Mouse (Mus musculus): ENCODE measurements at regions not wholly inside any gene's neighbourhood (a gene's known extent, or its start where the extent isn't known, plus 50 kb on each side); places are given as distances from the start of the nearest gene placed in this dataset.

- 12% methylated on average over 29 of the region's 29 CpGs for WGBS
- no peaks in the 10 kb centered on the region for H3K9me3 ChIP-seq (ENCODE audit: control insufficient read depth, low read length)
- peak overlapping the region; percentile 29 for H3K4me3 ChIP-seq (ENCODE audit: low read length)
- ATAC-seq (ENCODE audit: low FRiP score, low TSS enrichment), result peak; percentile 84
- peak overlapping the region; percentile 25; the same call in 1 of the 2 replicates for H3K9ac ChIP-seq (ENCODE audit: low read depth, low read length)
- no peak overlapping the region; the same call in 1 of the 2 replicates for H3K27ac ChIP-seq (ENCODE audit: low read depth, low read length)
- H3K4me1 ChIP-seq (ENCODE audit: control insufficient read depth, insufficient read depth, low read length), result peaks cover 29% of the 10 kb centered on the region
- H3K27me3 ChIP-seq (ENCODE audit: control insufficient read depth, insufficient read depth, low read length), result no peaks in the 10 kb centered on the region
- H3K4me2 ChIP-seq (replicated peaks; ENCODE audit: low read depth, low read length), result peak overlapping the region; percentile 51
- no peaks in the 10 kb centered on the region for H3K36me3 ChIP-seq (ENCODE audit: control insufficient read depth, insufficient read depth, low read length)
Measured at GRCm38 (mm10) chr17:87530162-87530817, 83.6 kb upstream of the Calm2 start.

- peak overlapping the region; percentile 13; the same call in 1 of the 2 replicates for H3K9ac ChIP-seq (ENCODE audit: low read depth, low read length)
- H3K36me3 ChIP-seq (ENCODE audit: control insufficient read depth, insufficient read depth, low read length), result no peaks in the 10 kb centered on the region
- no peak for ATAC-seq (ENCODE audit: low FRiP score, low TSS enrichment)
- H3K27ac ChIP-seq (ENCODE audit: low read depth, low read length), result no peak overlapping the region
- peak overlapping the region; percentile 29 for H3K4me3 ChIP-seq (ENCODE audit: low read length)
- H3K27me3 ChIP-seq (ENCODE audit: control insufficient read depth, insufficient read depth, low read length), result no peaks in the 10 kb centered on the region
- no peaks in the 10 kb centered on the region for H3K9me3 ChIP-seq (ENCODE audit: control insufficient read depth, low read length)
- peak overlapping the region; percentile 51 for H3K4me2 ChIP-seq (replicated peaks; ENCODE audit: low read depth, low read length)
- WGBS, result 3% methylated on average over 17 of the region's 17 CpGs
- H3K4me1 ChIP-seq (ENCODE audit: control insufficient read depth, insufficient read depth, low read length), result peaks cover 29% of the 10 kb centered on the region
Measured at GRCm38 (mm10) chr17:87530818-87531410, 84.2 kb upstream of the Calm2 start.

GRCm38 (mm10) chr17:87531411-87532157 is 84.8 kb upstream of the Calm2 start:
- no peaks in the 10 kb centered on the region for H3K9me3 ChIP-seq (ENCODE audit: control insufficient read depth, low read length)
- H3K4me2 ChIP-seq (replicated peaks; ENCODE audit: low read depth, low read length), result peak overlapping the region; percentile 51
- 0 out of 2 replicates have a peak overlapping the region, but pooled peaks have one; percentile 13 for H3K9ac ChIP-seq (ENCODE audit: low read depth, low read length)
- no peaks in the 10 kb centered on the region for H3K27me3 ChIP-seq (ENCODE audit: control insufficient read depth, insufficient read depth, low read length)
- peak overlapping the region; percentile 29; the same call in 1 of the 2 replicates for H3K4me3 ChIP-seq (ENCODE audit: low read length)
- WGBS, result 4% methylated on average over 20 of the region's 21 CpGs
- H3K27ac ChIP-seq (ENCODE audit: low read depth, low read length), result no peak overlapping the region; the same call in 1 of the 2 replicates
- H3K36me3 ChIP-seq (ENCODE audit: control insufficient read depth, insufficient read depth, low read length), result no peaks in the 10 kb centered on the region
- H3K4me1 ChIP-seq (ENCODE audit: control insufficient read depth, insufficient read depth, low read length), result peaks cover 29% of the 10 kb centered on the region
- ATAC-seq (ENCODE audit: low FRiP score, low TSS enrichment), result no peak

GRCm38 (mm10) chr17:87532158-87532545 is 85.4 kb upstream of the Calm2 start:
- no peak for ATAC-seq (ENCODE audit: low FRiP score, low TSS enrichment)
- peaks cover 29% of the 10 kb centered on the region for H3K4me1 ChIP-seq (ENCODE audit: control insufficient read depth, insufficient read depth, low read length)
- H3K4me2 ChIP-seq (replicated peaks; ENCODE audit: low read depth, low read length), result peak overlapping the region; percentile 51
- H3K9me3 ChIP-seq (ENCODE audit: control insufficient read depth, low read length), result no peaks in the 10 kb centered on the region
- H3K27ac ChIP-seq (ENCODE audit: low read depth, low read length), result peak overlapping the region; percentile 2; the same call in 1 of the 2 replicates
- no peaks in the 10 kb centered on the region for H3K36me3 ChIP-seq (ENCODE audit: control insufficient read depth, insufficient read depth, low read length)
- H3K4me3 ChIP-seq (ENCODE audit: low read length), result peak overlapping the region; percentile 17; the same call in 1 of the 2 replicates
- H3K9ac ChIP-seq (ENCODE audit: low read depth, low read length), result no peak overlapping the region
- 3% methylated on average over 9 of the region's 9 CpGs for WGBS
- H3K27me3 ChIP-seq (ENCODE audit: control insufficient read depth, insufficient read depth, low read length), result no peaks in the 10 kb centered on the region

GRCm38 (mm10) chr17:87532762-87533161 is 86.0 kb upstream of the Calm2 start:
- WGBS, result 30% methylated on average over 6 of the region's 6 CpGs
- Histone ChIP-seq H3K4me1 (ENCODE audit: control insufficient read depth, insufficient read depth, low read length) (peaks cover 29% of the 10 kb centered on the region), H3K4me3 (ENCODE audit: low read length) (peak overlapping the region; percentile 17; the same call in 1 of the 2 replicates), H3K4me2 (replicated peaks; ENCODE audit: low read depth, low read length) (peak overlapping the region; percentile 51), H3K9me3 (ENCODE audit: control insufficient read depth, low read length) (no peaks in the 10 kb centered on the region), H3K27me3 (ENCODE audit: control insufficient read depth, insufficient read depth, low read length) (no peaks in the 10 kb centered on the region), H3K9ac (ENCODE audit: low read depth, low read length) (no peak overlapping the region), H3K27ac (ENCODE audit: low read depth, low read length) (no peak overlapping the region), H3K36me3 (ENCODE audit: control insufficient read depth, insufficient read depth, low read length) (no peaks in the 10 kb centered on the region)
- ATAC-seq (ENCODE audit: low FRiP score, low TSS enrichment), result no peak

- H3K4me2 ChIP-seq (replicated peaks; ENCODE audit: low read depth, low read length), result no peak overlapping the region
- peaks cover 4% of the 10 kb centered on the region for H3K9me3 ChIP-seq (ENCODE audit: control insufficient read depth, low read length)
- H3K36me3 ChIP-seq (ENCODE audit: control insufficient read depth, insufficient read depth, low read length), result no peaks in the 10 kb centered on the region
- no peak overlapping the region for H3K9ac ChIP-seq (ENCODE audit: low read depth, low read length)
- ATAC-seq (ENCODE audit: low FRiP score, low TSS enrichment), result peak; percentile 56; the same call in 1 of the 2 replicates
- 54% methylated on average over 6 of the region's 6 CpGs for WGBS
- peak overlapping the region; percentile 56; the same call in 1 of the 2 replicates for H3K27ac ChIP-seq (ENCODE audit: low read depth, low read length)
- H3K4me1 ChIP-seq (ENCODE audit: control insufficient read depth, insufficient read depth, low read length), result 0 out of 2 replicates have a peak, but pooled peaks cover 3% of the 10 kb centered on the region
- no peak overlapping the region for H3K4me3 ChIP-seq (ENCODE audit: low read length)
- no peaks in the 10 kb centered on the region for H3K27me3 ChIP-seq (ENCODE audit: control insufficient read depth, insufficient read depth, low read length)
Measured at GRCm38 (mm10) chr17:87549568-87549967, 86.2 kb upstream of the Epcam start.

- Histone ChIP-seq H3K27ac (ENCODE audit: low read depth, low read length) (no peak overlapping the region), H3K4me1 (ENCODE audit: control insufficient read depth, insufficient read depth, low read length) (0 out of 2 replicates have a peak, but pooled peaks cover 3% of the 10 kb centered on the region), H3K4me3 (ENCODE audit: low read length) (no peak overlapping the region), H3K9me3 (ENCODE audit: control insufficient read depth, low read length) (no peaks in the 10 kb centered on the region), H3K9ac (ENCODE audit: low read depth, low read length) (no peak overlapping the region), H3K36me3 (ENCODE audit: control insufficient read depth, insufficient read depth, low read length) (no peaks in the 10 kb centered on the region), H3K27me3 (ENCODE audit: control insufficient read depth, insufficient read depth, low read length) (no peaks in the 10 kb centered on the region), H3K4me2 (replicated peaks; ENCODE audit: low read depth, low read length) (no peak overlapping the region)
- ATAC-seq (ENCODE audit: low FRiP score, low TSS enrichment), result peak; percentile 76
- WGBS, result 38% methylated on average over 13 of the region's 13 CpGs
Measured at GRCm38 (mm10) chr17:87550518-87551164, 85.1 kb upstream of the Epcam start.

- no peak overlapping the region for H3K4me3 ChIP-seq (ENCODE audit: low read length)
- H3K27ac ChIP-seq (ENCODE audit: low read depth, low read length), result no peak overlapping the region
- H3K4me2 ChIP-seq (replicated peaks; ENCODE audit: low read depth, low read length), result no peak overlapping the region
- H3K9ac ChIP-seq (ENCODE audit: low read depth, low read length), result no peak overlapping the region
- H3K9me3 ChIP-seq (ENCODE audit: control insufficient read depth, low read length), result no peaks in the 10 kb centered on the region
- 0 out of 2 replicates have a peak, but pooled peaks cover 1% of the 10 kb centered on the region for H3K4me1 ChIP-seq (ENCODE audit: control insufficient read depth, insufficient read depth, low read length)
- H3K27me3 ChIP-seq (ENCODE audit: control insufficient read depth, insufficient read depth, low read length), result no peaks in the 10 kb centered on the region
- ATAC-seq (ENCODE audit: low FRiP score, low TSS enrichment), result no peak
- no peaks in the 10 kb centered on the region for H3K36me3 ChIP-seq (ENCODE audit: control insufficient read depth, insufficient read depth, low read length)
- WGBS, result 62% methylated on average over 2 of the region's 2 CpGs
Measured at GRCm38 (mm10) chr17:87554561-87554960, 81.2 kb upstream of the Epcam start.

Data from kidney, embryonic 14.5 days (tissue).